Mouse (Mus musculus) brain, embryonic 14.5 days (tissue): ENCODE data around the gene Kctd21.

Experiments
- CTCF ChIP-seq: fragments of 200-500 bp; IDR thresholded peaks from 2 replicates; pipeline ENCODE4 v1.5.1; 2012; ENCODE audit warnings: inconsistent platforms, mild to moderate bottlenecking, moderate library complexity, borderline replicate concordance; ENCODE audit not compliant: insufficient read depth, insufficient read length; ENCODE audit errors: extremely low read depth
- POLR2A ChIP-seq: fragments of 200-500 bp; IDR thresholded peaks from 2 replicates; pipeline ENCODE4 v1.6.1; 2012; ENCODE audit warnings: mild to moderate bottlenecking, inconsistent platforms, borderline replicate concordance; ENCODE audit not compliant: poor library complexity, insufficient read depth, insufficient read length, severe bottlenecking; ENCODE audit errors: extremely low read depth

DNA sequence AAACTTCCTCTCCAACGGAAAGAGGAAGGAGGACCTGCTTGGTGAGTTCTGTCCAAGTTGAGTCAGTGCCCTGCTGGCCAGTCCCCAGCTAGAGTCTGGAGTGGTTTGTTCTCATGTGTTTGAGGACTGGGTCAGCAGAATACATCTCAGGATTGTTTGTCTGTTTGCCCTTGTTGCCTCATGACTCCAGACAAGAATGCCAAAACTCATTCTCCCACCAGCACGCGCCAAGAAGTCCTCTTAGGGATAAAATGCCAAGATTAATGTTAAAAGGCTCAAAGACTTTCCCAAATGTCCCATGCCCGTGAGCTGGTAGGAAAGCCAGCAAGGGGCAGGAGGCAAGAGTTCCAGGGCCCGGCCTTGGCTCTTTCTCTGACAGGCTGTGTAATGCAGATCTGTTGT is 24.7 kb downstream of the Kctd21 start:
- TF ChIP-seq CTCF (no peak), POLR2A (no peak)
